Mouse (Mus musculus) liver, adult 2 months (tissue): Measurements from ENCODE around the gene 4932438H23Rik.

Experiments used
- CTCF ChIP-seq: fragments of 200-500 bp; IDR thresholded peaks from 2 replicates; pipeline ENCODE4 v1.5.1; 2011; ENCODE audit warnings: low read depth, low read length, control low read depth
- POLR2A ChIP-seq: fragments of 200-500 bp; IDR thresholded peaks from 2 replicates; pipeline ENCODE4 v1.6.1; 2011; ENCODE audit warnings: low read length, control low read depth; ENCODE audit not compliant: insufficient read depth; ENCODE audit errors: extremely low read depth

DNA sequence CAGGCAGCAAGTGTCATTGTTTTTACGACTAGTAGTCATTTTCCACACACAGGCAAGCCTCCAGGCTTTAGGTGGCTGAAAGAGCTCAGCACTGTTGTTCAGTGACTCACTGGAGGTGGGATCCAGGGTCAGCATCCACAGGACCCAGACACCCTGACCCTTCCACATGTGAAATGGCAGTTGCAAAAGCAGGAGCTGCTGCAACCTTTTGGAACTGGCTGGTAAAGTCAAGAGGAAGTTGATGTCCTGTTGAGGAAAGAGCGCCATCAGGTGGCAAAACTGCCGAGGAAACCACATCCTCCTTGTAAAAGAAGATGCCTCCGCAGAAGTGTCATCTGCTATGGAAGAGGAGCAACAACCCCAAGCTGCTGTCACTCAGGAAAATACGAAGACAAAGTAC, 18.7 kb downstream of the 4932438H23Rik start:
- TF ChIP-seq CTCF (peak; percentile 13; the same call in 1 of the 2 replicates), POLR2A (no peak)
